Mouse (Mus musculus): ENCODE measurements at regions not wholly inside any gene's neighbourhood (a gene's known extent, or its start where the extent isn't known, plus 50 kb on each side); places are given as distances from the start of the nearest gene placed in this dataset.

- no peak overlapping the region for H3K4me3 ChIP-seq (ENCODE audit: low read depth, low read length)
- no peak overlapping the region for H3K27ac ChIP-seq (ENCODE audit: low read depth, low read length)
- peaks cover 19% of the 10 kb centered on the region; the same call in 1 of the 2 replicates for H3K36me3 ChIP-seq (ENCODE audit: control insufficient read depth, insufficient read depth, low read length)
- no peaks in the 10 kb centered on the region for H3K9me3 ChIP-seq (replicated peaks; ENCODE audit: control insufficient read depth, low read length)
- no peaks in the 10 kb centered on the region for H3K27me3 ChIP-seq (replicated peaks; ENCODE audit: control insufficient read depth, insufficient read depth, low read length)
- ATAC-seq (no peak), DNase-seq (ENCODE audit: low spot score) (no peak)
- peaks cover 9% of the 10 kb centered on the region for H3K4me1 ChIP-seq (ENCODE audit: control insufficient read depth, insufficient read depth, low read length)
- no peak overlapping the region for H3K9ac ChIP-seq (ENCODE audit: low read length)
- H3K4me2 ChIP-seq (ENCODE audit: low read length): no peak overlapping the region
- WGBS: 22% methylated on average over 2 of the region's 2 CpGs
Observed at GRCm38 (mm10) chr9:41408301-41408700, 246.8 kb upstream of the Ubash3b start.

- peaks cover 28% of the 10 kb centered on the region for H3K36me3 ChIP-seq (ENCODE audit: control insufficient read depth, insufficient read depth, low read length)
- 54% methylated on average over 2 of the region's 2 CpGs for WGBS
- no peak overlapping the region for H3K27ac ChIP-seq (ENCODE audit: low read depth, low read length)
- 0 out of 2 replicates have a peak, but pooled peaks have one; percentile 20 for ATAC-seq
- DNase-seq (ENCODE audit: low spot score): peak; percentile 33
- H3K4me3 ChIP-seq (ENCODE audit: low read depth, low read length): no peak overlapping the region
- H3K27me3 ChIP-seq (replicated peaks; ENCODE audit: control insufficient read depth, insufficient read depth, low read length): no peaks in the 10 kb centered on the region
- H3K9me3 ChIP-seq (replicated peaks; ENCODE audit: control insufficient read depth, low read length): no peaks in the 10 kb centered on the region
- H3K9ac ChIP-seq (ENCODE audit: low read length): no peak overlapping the region
- no peak overlapping the region for H3K4me2 ChIP-seq (ENCODE audit: low read length)
- H3K4me1 ChIP-seq (ENCODE audit: control insufficient read depth, insufficient read depth, low read length): peaks cover 4% of the 10 kb centered on the region
Observed at GRCm38 (mm10) chr9:41407078-41407477, 245.6 kb upstream of the Ubash3b start.

- ATAC-seq: no peak
Observed at GRCm38 (mm10) chr9:41402942-41403341, 241.4 kb upstream of the Ubash3b start.

GRCm38 (mm10) chr9:41400950-41401349 is 239.5 kb upstream of the Ubash3b start:
- H3K36me3 ChIP-seq (ENCODE audit: control insufficient read depth, insufficient read depth, low read length): peaks cover 36% of the 10 kb centered on the region
- no peak overlapping the region for H3K9ac ChIP-seq (ENCODE audit: low read length)
- H3K27me3 ChIP-seq (replicated peaks; ENCODE audit: control insufficient read depth, insufficient read depth, low read length): no peaks in the 10 kb centered on the region
- no peak overlapping the region for H3K4me2 ChIP-seq (ENCODE audit: low read length)
- DNase-seq (ENCODE audit: low spot score): no peak
- H3K27ac ChIP-seq (ENCODE audit: low read depth, low read length): no peak overlapping the region
- WGBS: 84% methylated on average over 6 of the region's 6 CpGs
- ATAC-seq: no peak
- no peaks in the 10 kb centered on the region for H3K9me3 ChIP-seq (replicated peaks; ENCODE audit: control insufficient read depth, low read length)
- peaks cover 6% of the 10 kb centered on the region for H3K4me1 ChIP-seq (ENCODE audit: control insufficient read depth, insufficient read depth, low read length)
- H3K4me3 ChIP-seq (ENCODE audit: low read depth, low read length): no peak overlapping the region

More at GRCm38 (mm10) chr9:41402942-41403341, 241.4 kb upstream of the Ubash3b start:
- H3K4me3 ChIP-seq (ENCODE audit: low read depth, low read length): no peak overlapping the region
- no peak overlapping the region for H3K27ac ChIP-seq (ENCODE audit: low read depth, low read length)
- no peak for DNase-seq (ENCODE audit: low spot score)
- no peak overlapping the region for H3K9ac ChIP-seq (ENCODE audit: low read length)
- H3K4me1 ChIP-seq (ENCODE audit: control insufficient read depth, insufficient read depth, low read length): peaks cover 1% of the 10 kb centered on the region
- H3K9me3 ChIP-seq (replicated peaks; ENCODE audit: control insufficient read depth, low read length): no peaks in the 10 kb centered on the region
- 79% methylated on average over 3 of the region's 3 CpGs for WGBS
- no peak overlapping the region for H3K4me2 ChIP-seq (ENCODE audit: low read length)
- H3K36me3 ChIP-seq (ENCODE audit: control insufficient read depth, insufficient read depth, low read length): peaks cover 33% of the 10 kb centered on the region
- no peaks in the 10 kb centered on the region for H3K27me3 ChIP-seq (replicated peaks; ENCODE audit: control insufficient read depth, insufficient read depth, low read length)

- Histone ChIP-seq H3K27me3 (replicated peaks; ENCODE audit: control insufficient read depth, insufficient read depth, low read length) (no peaks in the 10 kb centered on the region), H3K4me2 (ENCODE audit: low read length) (no peak overlapping the region), H3K4me3 (ENCODE audit: low read depth, low read length) (no peak overlapping the region), H3K36me3 (ENCODE audit: control insufficient read depth, insufficient read depth, low read length) (peaks cover 21% of the 10 kb centered on the region), H3K27ac (ENCODE audit: low read depth, low read length) (no peak overlapping the region), H3K9ac (ENCODE audit: low read length) (no peak overlapping the region), H3K9me3 (replicated peaks; ENCODE audit: control insufficient read depth, low read length) (no peaks in the 10 kb centered on the region), H3K4me1 (ENCODE audit: control insufficient read depth, insufficient read depth, low read length) (peaks cover 14% of the 10 kb centered on the region)
- 15% methylated on average over 4 of the region's 4 CpGs for WGBS
- ATAC-seq: no peak
- peak; percentile 11 for DNase-seq (ENCODE audit: low spot score)
Observed at GRCm38 (mm10) chr9:41395471-41395870, 234.0 kb upstream of the Ubash3b start.

GRCm38 (mm10) chr9:41391591-41392320 is 230.3 kb upstream of the Ubash3b start:
- 31% methylated on average over 6 of the region's 6 CpGs for WGBS
- Histone ChIP-seq H3K4me1 (ENCODE audit: control insufficient read depth, insufficient read depth, low read length) (peaks cover 14% of the 10 kb centered on the region), H3K27me3 (replicated peaks; ENCODE audit: control insufficient read depth, insufficient read depth, low read length) (no peaks in the 10 kb centered on the region), H3K4me3 (ENCODE audit: low read depth, low read length) (no peak overlapping the region), H3K9ac (ENCODE audit: low read length) (no peak overlapping the region), H3K27ac (ENCODE audit: low read depth, low read length) (peak overlapping the region; percentile 23; the same call in 1 of the 2 replicates), H3K4me2 (ENCODE audit: low read length) (no peak overlapping the region), H3K9me3 (replicated peaks; ENCODE audit: control insufficient read depth, low read length) (no peaks in the 10 kb centered on the region), H3K36me3 (ENCODE audit: control insufficient read depth, insufficient read depth, low read length) (peaks cover 17% of the 10 kb centered on the region)
- DNase-seq (ENCODE audit: low spot score): peak; percentile 58
- ATAC-seq: peak; percentile 37; the same call in 1 of the 2 replicates

GRCm38 (mm10) chr9:41379283-41379682 is 217.8 kb upstream of the Ubash3b start:
- H3K27ac ChIP-seq (ENCODE audit: low read depth, low read length): peak overlapping the region; percentile 97
- no peaks in the 10 kb centered on the region for H3K27me3 ChIP-seq (replicated peaks; ENCODE audit: control insufficient read depth, insufficient read depth, low read length)
- H3K9me3 ChIP-seq (replicated peaks; ENCODE audit: control insufficient read depth, low read length): no peaks in the 10 kb centered on the region
- no peak for ATAC-seq
- H3K4me3 ChIP-seq (ENCODE audit: low read depth, low read length): peak overlapping the region; percentile 38
- peaks cover 39% of the 10 kb centered on the region for H3K4me1 ChIP-seq (ENCODE audit: control insufficient read depth, insufficient read depth, low read length)
- peak; percentile 15 for DNase-seq (ENCODE audit: low spot score)
- peak overlapping the region; percentile 72 for H3K9ac ChIP-seq (ENCODE audit: low read length)
- no peaks in the 10 kb centered on the region for H3K36me3 ChIP-seq (ENCODE audit: control insufficient read depth, insufficient read depth, low read length)
- 88% methylated on average over 1 of the region's 1 CpGs for WGBS
- H3K4me2 ChIP-seq (ENCODE audit: low read length): peak overlapping the region; percentile 62

GRCm38 (mm10) chr9:41378627-41379231 is 217.2 kb upstream of the Ubash3b start:
- Histone ChIP-seq H3K9me3 (replicated peaks; ENCODE audit: control insufficient read depth, low read length) (no peaks in the 10 kb centered on the region), H3K27me3 (replicated peaks; ENCODE audit: control insufficient read depth, insufficient read depth, low read length) (no peaks in the 10 kb centered on the region), H3K36me3 (ENCODE audit: control insufficient read depth, insufficient read depth, low read length) (no peaks in the 10 kb centered on the region), H3K4me1 (ENCODE audit: control insufficient read depth, insufficient read depth, low read length) (peaks cover 39% of the 10 kb centered on the region), H3K4me3 (ENCODE audit: low read depth, low read length) (peak overlapping the region; percentile 38), H3K9ac (ENCODE audit: low read length) (peak overlapping the region; percentile 72), H3K4me2 (ENCODE audit: low read length) (peak overlapping the region; percentile 62), H3K27ac (ENCODE audit: low read depth, low read length) (peak overlapping the region; percentile 97)
- ATAC-seq (peak; percentile 21; the same call in 1 of the 2 replicates), DNase-seq (ENCODE audit: low spot score) (peak; percentile 72)
- 7% methylated on average over 10 of the region's 10 CpGs for WGBS
